22 mouse cellular contexts compared by ENCODE assay signal in the genomic region with DNA sequence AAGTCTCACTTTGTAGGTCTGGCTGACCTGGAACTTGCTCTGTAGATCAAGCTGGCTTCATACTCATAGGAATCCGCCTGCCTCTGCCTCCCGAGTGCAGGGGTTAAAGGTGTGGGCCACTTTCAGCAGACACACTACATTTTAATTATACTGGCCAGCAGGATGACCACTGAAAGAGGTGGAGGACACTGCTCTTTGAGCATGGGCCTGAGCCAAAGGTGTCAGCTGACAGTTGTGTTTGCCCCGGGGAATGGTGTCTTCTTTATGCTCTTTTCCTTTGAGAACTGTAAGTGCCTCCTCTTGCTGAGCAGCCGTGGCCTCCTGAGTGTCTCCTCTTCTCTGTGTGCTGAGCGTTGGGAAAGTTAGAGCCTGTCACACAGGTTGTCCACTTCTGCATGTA. TPM values are rescaled to one million over a fixed set of nuclear protein-coding genes. Genes with fewer than 3 reads are reported as not detected.
DNase-seq lines count a peak whose midpoint lies in the region; ATAC-seq and TF ChIP-seq lines count a peak whose summit lies in the region.
"Had no signal": no experiment of that assay in that cellular context is flagged by ENCODE, and none has a peak within 500 bp of the region (broad histone marks: within the 10 kb centered on the region; RNA-seq: fewer than 3 reads in every experiment).

No protein-coding gene starts in this region.

- 85% methylated on average over 5 of the region's 5 CpGs for WGBS in forebrain, embryonic 15.5 days
- 85% methylated on average over 5 of the region's 5 CpGs for WGBS in forebrain, embryonic 12.5 days
- WGBS in kidney, adult 2 months = 56% methylated on average over 5 of the region's 5 CpGs
- 78% methylated on average over 5 of the region's 5 CpGs for WGBS in kidney, embryonic 15.5 days
- WGBS in liver, adult 2 months = 54% methylated on average over 5 of the region's 5 CpGs

- no peaks in the 10 kb centered on the region for H3K36me3 ChIP-seq in forebrain, embryonic 15.5 days
- no peaks in the 10 kb centered on the region for H3K36me3 ChIP-seq in forebrain, embryonic 12.5 days (replicated peaks)
- no peaks in the 10 kb centered on the region for H3K36me3 ChIP-seq in kidney, adult 2 months (ENCODE audit: control insufficient read depth, insufficient read depth, low read length)
- H3K36me3 ChIP-seq in kidney, embryonic 15.5 days = 0 out of 2 replicates have a peak, but pooled peaks cover 4% of the 10 kb centered on the region
- no peaks in the 10 kb centered on the region for H3K36me3 ChIP-seq in liver, adult 2 months (ENCODE audit: control insufficient read depth, insufficient read depth, low read length)
- H3K36me3 ChIP-seq: embryonic facial prominence, embryonic 13.5 days; embryonic facial prominence, embryonic 15.5 days had no signal

- no peak for ATAC-seq in forebrain, embryonic 15.5 days (replicated peaks)
- ATAC-seq in forebrain, embryonic 12.5 days (ENCODE audit: low FRiP score) = no peak
- ATAC-seq in kidney, embryonic 15.5 days (replicated peaks; ENCODE audit: low FRiP score) = no peak

- TF ChIP-seq CTCF in kidney, adult 2 months (conservative IDR thresholded peaks at IDR 0.05; ENCODE audit: insufficient read depth, insufficient read length, low read depth, low read length) = no peak
- TF ChIP-seq CTCF in liver, adult 2 months (IDR thresholded peaks at IDR 0.05; ENCODE audit: low read depth, low read length) = no peak

- no peaks in the 10 kb centered on the region for H3K27me3 ChIP-seq in forebrain, embryonic 15.5 days
- no peaks in the 10 kb centered on the region for H3K27me3 ChIP-seq in forebrain, embryonic 12.5 days
- no peaks in the 10 kb centered on the region for H3K27me3 ChIP-seq in kidney, adult 2 months (replicated peaks; ENCODE audit: control insufficient read depth, insufficient read depth, low read length)
- no peaks in the 10 kb centered on the region for H3K27me3 ChIP-seq in kidney, embryonic 15.5 days
- H3K27me3 ChIP-seq in liver, adult 2 months (ENCODE audit: control insufficient read depth, insufficient read depth, low read length) = no peaks in the 10 kb centered on the region
- H3K27me3 ChIP-seq: embryonic facial prominence, embryonic 13.5 days; embryonic facial prominence, embryonic 15.5 days had no signal

- no peak for TF ChIP-seq POLR2A in kidney, adult 2 months (IDR thresholded peaks at IDR 0.05; ENCODE audit: low read depth, low read length)
- no peak for TF ChIP-seq POLR2A in liver, adult 2 months (IDR thresholded peaks at IDR 0.05; ENCODE audit: extremely low read depth, insufficient read depth, low read length)

- peaks cover 57% of the 10 kb centered on the region for H3K4me1 ChIP-seq in forebrain, embryonic 15.5 days
- H3K4me1 ChIP-seq in forebrain, embryonic 12.5 days = peaks cover 48% of the 10 kb centered on the region
- peaks cover 22% of the 10 kb centered on the region; the same call in 1 of the 2 replicates for H3K4me1 ChIP-seq in kidney, adult 2 months (ENCODE audit: control insufficient read depth, insufficient read depth, low read length)
- peaks cover 45% of the 10 kb centered on the region for H3K4me1 ChIP-seq in kidney, embryonic 15.5 days
- H3K4me1 ChIP-seq in liver, adult 2 months (ENCODE audit: control insufficient read depth, insufficient read depth, low read length) = peaks cover 24% of the 10 kb centered on the region

- H3K9ac ChIP-seq in forebrain, embryonic 15.5 days (replicated peaks) = no peak overlapping the region
- H3K9ac ChIP-seq in forebrain, embryonic 12.5 days = no peak overlapping the region
- no peak overlapping the region for H3K9ac ChIP-seq in kidney, embryonic 15.5 days
- no peak overlapping the region for H3K9ac ChIP-seq in liver, adult 2 months (ENCODE audit: low read depth, low read length)
- H3K9ac ChIP-seq: embryonic facial prominence, embryonic 13.5 days; embryonic facial prominence, embryonic 15.5 days had no signal

- no peak overlapping the region for H3K4me3 ChIP-seq in forebrain, embryonic 15.5 days
- no peak overlapping the region for H3K4me3 ChIP-seq in forebrain, embryonic 12.5 days (replicated peaks)
- H3K4me3 ChIP-seq in kidney, adult 2 months (ENCODE audit: insufficient read depth, low read depth, low read length) = no peak overlapping the region
- no peak overlapping the region for H3K4me3 ChIP-seq in kidney, embryonic 15.5 days (replicated peaks)
- H3K4me3 ChIP-seq in liver, adult 2 months (ENCODE audit: insufficient read depth, low read depth, low read length) = no peak overlapping the region
- H3K4me3 ChIP-seq: embryonic facial prominence, embryonic 13.5 days; embryonic facial prominence, embryonic 15.5 days; erythroblast, embryonic 14.5 days; forebrain, embryonic 10.5 days had no signal

- peaks cover 42% of the 10 kb centered on the region for H3K79me2 ChIP-seq in liver, adult 2 months (ENCODE audit: control insufficient read depth, insufficient read depth, low read length)

- peak; percentile 59 for DNase-seq in kidney, adult 2 months
- DNase-seq in kidney, postnatal 25 days = peak; percentile 38 to 54
- no peak for DNase-seq in kidney, adult 18-20 months
- peak; percentile 65 for DNase-seq in liver, adult 2 months (ENCODE audit: extremely low read depth, low read depth, low spot score)
- no peak for DNase-seq in liver
- DNase-seq: adrenal gland, adult 2 months; adrenal gland, postnatal 10 days; adrenal gland, postnatal 25 days; cerebellum, adult 11 months; cerebellum, adult 18-20 months; cerebellum, adult 8-10 months; cerebellum, adult 9-11 months; cerebellum, postnatal 14 days; cerebellum, postnatal 36 days; embryo, embryonic 11 days had no signal

- 0 out of 2 replicates have a peak overlapping the region, but pooled peaks have one; percentile 13 for H3K27ac ChIP-seq in forebrain, embryonic 15.5 days (replicated peaks)
- no peak overlapping the region for H3K27ac ChIP-seq in forebrain, embryonic 12.5 days
- H3K27ac ChIP-seq in kidney, adult 2 months (ENCODE audit: insufficient read depth, low read depth, low read length) = no peak overlapping the region
- H3K27ac ChIP-seq in kidney, embryonic 15.5 days = no peak overlapping the region
- H3K27ac ChIP-seq in liver, adult 2 months (replicated peaks; ENCODE audit: insufficient read depth, low read depth, low read length) = no peak overlapping the region
- H3K27ac ChIP-seq: embryonic facial prominence, embryonic 13.5 days; embryonic facial prominence, embryonic 15.5 days; forebrain, embryonic 10.5 days had no signal

- no peaks in the 10 kb centered on the region for H3K9me3 ChIP-seq in forebrain, embryonic 15.5 days
- no peaks in the 10 kb centered on the region for H3K9me3 ChIP-seq in forebrain, embryonic 12.5 days
- no peaks in the 10 kb centered on the region for H3K9me3 ChIP-seq in kidney, embryonic 15.5 days (replicated peaks)
- H3K9me3 ChIP-seq: embryonic facial prominence, embryonic 13.5 days; embryonic facial prominence, embryonic 15.5 days; forebrain, embryonic 10.5 days had no signal

- H3K4me2 ChIP-seq in forebrain, embryonic 15.5 days (replicated peaks) = no peak overlapping the region
- no peak overlapping the region for H3K4me2 ChIP-seq in forebrain, embryonic 12.5 days
- no peak overlapping the region for H3K4me2 ChIP-seq in kidney, embryonic 15.5 days
- H3K4me2 ChIP-seq: embryonic facial prominence, embryonic 13.5 days; embryonic facial prominence, embryonic 15.5 days had no signal

RNA-seq across cellular contexts. Expression of gene Med13l, which starts 35.4 kb away (rescaled TPM):
- 23.7 and 23.9 TPM in 2 replicates for polyA plus RNA-seq in forebrain, embryonic 15.5 days (2015; fragmentation: Nextera tagmentation; extraction: Ambion mirVana)
- polyA plus RNA-seq in forebrain, embryonic 12.5 days (2016; fragmentation: Nextera tagmentation; extraction: Ambion mirVana) = 17.7 and 19.1 TPM in 2 replicates
- polyA plus RNA-seq in kidney, adult 2 months (2012; rRNA removed) = 10.7 and 11.3 TPM in 2 replicates
- polyA plus RNA-seq in kidney, embryonic 15.5 days (2015; fragmentation: Nextera tagmentation; extraction: Ambion mirVana) = 8.5 and 10.2 TPM in 2 replicates
- 5.0 and 6.6 TPM in 2 replicates for total RNA-seq in liver, adult 2 months (2014; rRNA removed)
- polyA plus RNA-seq in liver, adult 2 months (2012; rRNA removed) = 3.2 and 4.2 TPM in 2 replicates

Comparison
In these comparisons a context has a peak if more than half of its experiments do, and no peak if none do; other contexts are left out.
1. DNase-seq: peak in kidney, adult 2 months (single experiment), kidney, postnatal 25 days (2 of 2) and liver, adult 2 months (single experiment); none in kidney, adult 18-20 months (single experiment) and liver (single experiment).